ENCODE assay signal across 26 mouse cellular contexts in the genomic region with DNA sequence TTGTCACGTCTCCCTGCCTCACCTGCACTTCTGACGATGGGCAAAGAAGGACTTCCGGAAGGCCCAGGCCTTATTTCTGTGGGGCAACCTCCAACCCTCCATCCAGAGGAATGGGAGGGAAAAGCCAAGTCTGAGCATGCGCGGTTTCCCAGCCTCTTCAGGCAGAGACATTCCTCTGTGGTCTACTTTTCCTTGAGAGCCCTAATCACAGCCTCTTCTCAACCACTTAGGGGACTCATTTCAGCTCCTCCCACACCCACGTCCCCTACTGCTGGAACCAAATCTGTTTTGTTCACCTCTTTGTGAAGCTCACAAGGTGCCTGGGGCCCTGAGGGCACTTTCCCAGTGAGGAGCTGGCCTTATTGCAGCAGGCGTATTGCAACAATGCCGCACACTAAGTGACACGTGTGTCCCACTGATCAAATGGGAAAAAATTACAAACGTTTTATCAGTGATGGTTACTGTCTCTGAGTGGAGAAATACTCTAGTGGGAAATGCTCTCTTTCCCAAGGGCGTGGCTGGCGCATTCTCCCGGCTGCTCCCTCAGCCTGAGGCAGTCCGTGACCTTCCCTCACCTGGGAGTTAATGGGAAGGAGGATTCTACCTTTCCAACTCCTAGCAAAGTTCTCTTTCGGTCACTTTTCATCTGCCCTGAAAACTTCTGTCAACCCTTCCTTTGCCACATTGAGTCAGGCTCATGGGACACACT. TPM values are rescaled to one million over a fixed set of nuclear protein-coding genes. Genes with fewer than 3 reads are reported as not detected.
DNase-seq lines count a peak whose midpoint lies in the region; ATAC-seq and TF ChIP-seq lines count a peak whose summit lies in the region.
"Had no signal": no experiment of that assay in that cellular context is flagged by ENCODE, and none has a peak within 500 bp of the region (broad histone marks: within the 10 kb centered on the region; RNA-seq: fewer than 3 reads in every experiment).

No protein-coding gene starts in this region.

- no peaks in the 10 kb centered on the region for H3K27me3 ChIP-seq in embryonic facial prominence, embryonic 14.5 days (replicated peaks; ENCODE audit: control insufficient read depth, insufficient read depth, low read length)
- H3K27me3 ChIP-seq in midbrain, embryonic 14.5 days (ENCODE audit: control insufficient read depth, insufficient read depth, low read length), result no peaks in the 10 kb centered on the region
- H3K27me3 ChIP-seq: heart, embryonic 13.5 days; liver, embryonic 15.5 days had no signal

- peak; percentile 56; the same call in 1 of the 2 replicates for TF ChIP-seq POLR2A in lung, adult 2 months (IDR thresholded peaks at IDR 0.05; ENCODE audit: borderline replicate concordance, extremely low read depth, low read depth, low read length)

- TF ChIP-seq CTCF in lung, adult 2 months (IDR thresholded peaks at IDR 0.05; ENCODE audit: insufficient read depth, low read length), result no peak

- H3K36me3 ChIP-seq in embryonic facial prominence, embryonic 14.5 days (ENCODE audit: control insufficient read depth, insufficient read depth, low read length), result no peaks in the 10 kb centered on the region
- H3K36me3 ChIP-seq in midbrain, embryonic 14.5 days (ENCODE audit: control insufficient read depth, insufficient read depth, low read length), result no peaks in the 10 kb centered on the region
- H3K36me3 ChIP-seq: heart, embryonic 13.5 days; limb, embryonic 13.5 days; liver, embryonic 15.5 days had no signal

- no peaks in the 10 kb centered on the region for H3K9me3 ChIP-seq in embryonic facial prominence, embryonic 14.5 days (ENCODE audit: control insufficient read depth, low read length)
- no peaks in the 10 kb centered on the region for H3K9me3 ChIP-seq in midbrain, embryonic 14.5 days (ENCODE audit: control insufficient read depth, low read length)
- H3K9me3 ChIP-seq: heart, embryonic 13.5 days; limb, embryonic 13.5 days; liver, embryonic 15.5 days had no signal

- peak; percentile 89 for DNase-seq in ES-CJ7 (ENCODE audit: low read depth, low spot score)
- peak; percentile 41 for DNase-seq in embryonic facial prominence, embryonic 14.5 days (ENCODE audit: low spot score)
- DNase-seq in lung, adult 2 months, result peak; percentile 64
- DNase-seq in lung, postnatal 25 days (ENCODE audit: low spot score), result peak; percentile 89
- no peak for DNase-seq in thymus, postnatal 25 days
- DNase-seq in layer of hippocampus, adult 8-10 months (ENCODE audit: low spot score in 2 of 2), result no peak
- no peak for DNase-seq in midbrain, embryonic 14.5 days
- DNase-seq: cerebellum, adult 18-20 months; cerebellum, postnatal 36 days; forebrain, postnatal 0 days; heart, adult 18-20 months; kidney, adult 11 months; right cerebral cortex, postnatal 25 days; thymus, postnatal 36 days had no signal

- H3K4me1 ChIP-seq in embryonic facial prominence, embryonic 14.5 days (ENCODE audit: control insufficient read depth, insufficient read depth, low read length), result no peaks in the 10 kb centered on the region
- peaks cover 7% of the 10 kb centered on the region; the same call in 1 of the 2 replicates for H3K4me1 ChIP-seq in lung, adult 2 months (ENCODE audit: control insufficient read depth, insufficient read depth, low read length)
- H3K4me1 ChIP-seq in midbrain, embryonic 14.5 days (ENCODE audit: control insufficient read depth, insufficient read depth, low read length), result no peaks in the 10 kb centered on the region

- no peak overlapping the region for H3K4me2 ChIP-seq in embryonic facial prominence, embryonic 14.5 days (ENCODE audit: low read depth, low read length)
- no peak overlapping the region for H3K4me2 ChIP-seq in midbrain, embryonic 14.5 days (ENCODE audit: low read length)
- H3K4me2 ChIP-seq: heart, embryonic 13.5 days; hindbrain, embryonic 14.5 days; limb, embryonic 13.5 days; liver, embryonic 15.5 days had no signal

- H3K27ac ChIP-seq in embryonic facial prominence, embryonic 14.5 days (replicated peaks; ENCODE audit: low read depth, low read length), result no peak overlapping the region
- H3K27ac ChIP-seq in midbrain, embryonic 14.5 days (replicated peaks; ENCODE audit: low read depth, low read length), result no peak overlapping the region
- H3K27ac ChIP-seq: heart, embryonic 13.5 days; hindbrain, embryonic 14.5 days; limb, embryonic 13.5 days; liver, embryonic 15.5 days had no signal

- 73% methylated on average over 15 of the region's 15 CpGs for WGBS in embryonic facial prominence, embryonic 14.5 days
- 68% methylated on average over 15 of the region's 15 CpGs for WGBS in lung, adult 2 months
- WGBS in midbrain, embryonic 14.5 days, result 77% methylated on average over 15 of the region's 15 CpGs

- H3K4me3 ChIP-seq in embryonic facial prominence, embryonic 14.5 days (ENCODE audit: low read depth, low read length), result no peak overlapping the region
- H3K4me3 ChIP-seq in lung, adult 2 months (replicated peaks; ENCODE audit: extremely low read depth, low read depth, low read length), result no peak overlapping the region
- H3K4me3 ChIP-seq in midbrain, embryonic 14.5 days (replicated peaks; ENCODE audit: low read depth, low read length), result no peak overlapping the region
- H3K4me3 ChIP-seq: erythroblast, embryonic 14.5 days; heart, embryonic 13.5 days; limb, embryonic 13.5 days; liver, embryonic 15.5 days had no signal

- 0 out of 2 replicates have a peak, but pooled peaks have one; percentile 30 for ATAC-seq in embryonic facial prominence, embryonic 14.5 days (ENCODE audit: low read depth)
- ATAC-seq in CD4-positive, CD25-positive, alpha-beta regulatory T cell, adult 4 months, result no peak
- ATAC-seq in midbrain, embryonic 14.5 days (ENCODE audit: low FRiP score, low TSS enrichment), result no peak
- ATAC-seq: forebrain, postnatal 0 days; midbrain, embryonic 16.5 days had no signal

- no peak overlapping the region for H3K9ac ChIP-seq in embryonic facial prominence, embryonic 14.5 days (ENCODE audit: low read depth, low read length)
- no peak overlapping the region for H3K9ac ChIP-seq in midbrain, embryonic 14.5 days (replicated peaks; ENCODE audit: low read length)
- H3K9ac ChIP-seq: forebrain, postnatal 0 days; heart, embryonic 13.5 days; hindbrain, embryonic 14.5 days; limb, embryonic 13.5 days; liver, embryonic 15.5 days had no signal

RNA-seq across cellular contexts. Expression of a gene that starts 27.4 kb away (rescaled TPM):
- polyA plus RNA-seq in embryonic facial prominence, embryonic 14.5 days (2014; fragmentation: Nextera tagmentation; extraction: Ambion mirVana), result 4.9 and 6.4 TPM in 2 replicates
- 17.6 and 23.2 TPM in 2 replicates for polyA plus RNA-seq in lung, adult 2 months (2012; rRNA removed)
- under 1 TPM in 2 of 4 experiments, not detected in 2; 0.27 to 0.72 TPM for total RNA-seq in layer of hippocampus, adult 8-10 months (2022)
- polyA plus RNA-seq in CD4-positive, CD25-positive, alpha-beta regulatory T cell, adult 4 months (2017; shearing (Covaris generic)), result not detected
- 0.51 and 0.63 TPM in 2 replicates for polyA plus RNA-seq in midbrain, embryonic 14.5 days (2014; fragmentation: Nextera tagmentation; extraction: Ambion mirVana)
- total RNA-seq: gastrocnemius, adult 18-20 months; heart, postnatal 25 days; layer of hippocampus, postnatal 25 days; left cerebral cortex, postnatal 14 days; neutrophil, adult 5-6 weeks had no signal
- polyA plus RNA-seq: erythroblast, embryonic 14.5 days had no signal

Comparison
In these comparisons a context has a peak if more than half of its experiments do, and no peak if none do; other contexts are left out.
1. DNase-seq: peak in ES-CJ7 (single experiment), embryonic facial prominence, embryonic 14.5 days (single experiment), lung, adult 2 months (single experiment) and lung, postnatal 25 days (single experiment); none in thymus, postnatal 25 days (single experiment), layer of hippocampus, adult 8-10 months (0 of 2) and midbrain, embryonic 14.5 days (single experiment).